Mouse (Mus musculus) left cerebral cortex, postnatal 14 days (tissue): ENCODE data around the gene Iqgap2. TPM values are rescaled to one million over a fixed set of nuclear protein-coding genes. Genes with fewer than 3 reads are reported as not detected.

ENCODE experiments used
- DNase-seq, 2 experiments: peaks; one replicate each; pipeline ENCODE4 v3.0.0; 2021 to 2022; ENCODE audit warnings: low spot score in 2 of 2, mixed read lengths in 1 of 2
- intact Hi-C: fragments of 180-260 bp; cut with DNase I; formaldehyde crosslinking; loops from one replicate; pipeline ENCODE4 v1.15.1; 2025
- long read RNA-seq, 2 experiments: library from polyadenylated mRNA; stranded (forward); transcript quantifications; one replicate each; pipeline ENCODE4 v2.0.0; 2021
- total RNA-seq, 2 experiments: library from RNA; stranded (reverse); gene quantifications; 2 replicates each; pipeline ENCODE4 v1.2.3; 2021

Gene Iqgap2
- 10 to 100 TPM; 15.9 to 17.2 TPM for total RNA-seq
- long read RNA-seq, experiment 1, full-length matches to known transcripts, result 1 of 4 reads
- long read RNA-seq, experiment 1, partial matches to known transcripts, result 1 of 4 reads
- long read RNA-seq, experiment 1, other reads (novel, unspliced or antisense), result 2 of 4 reads
- long read RNA-seq, experiment 2, partial matches to known transcripts, result 3 of 3 reads
- long read RNA-seq, experiment 2, other reads (novel, unspliced or antisense), result 0 of 3 reads

GRCm38 (mm10) chr13:95891491-95891925 is at the start of gene Iqgap2:
Iqgap2 (minus strand) TSS chr13:95891922.
- intact Hi-C loops, result loop anchor here (5.0 kb wide), 3 partner anchors 61 to 149 kb away; no protein-coding TSS in a partner anchor
- no peak for DNase-seq

GRCm38 (mm10) chr13:95940811-95941210 is 49.1 kb upstream of the Iqgap2 start:
- no peak for DNase-seq
- intact Hi-C loops, result no loop called here

DNA sequence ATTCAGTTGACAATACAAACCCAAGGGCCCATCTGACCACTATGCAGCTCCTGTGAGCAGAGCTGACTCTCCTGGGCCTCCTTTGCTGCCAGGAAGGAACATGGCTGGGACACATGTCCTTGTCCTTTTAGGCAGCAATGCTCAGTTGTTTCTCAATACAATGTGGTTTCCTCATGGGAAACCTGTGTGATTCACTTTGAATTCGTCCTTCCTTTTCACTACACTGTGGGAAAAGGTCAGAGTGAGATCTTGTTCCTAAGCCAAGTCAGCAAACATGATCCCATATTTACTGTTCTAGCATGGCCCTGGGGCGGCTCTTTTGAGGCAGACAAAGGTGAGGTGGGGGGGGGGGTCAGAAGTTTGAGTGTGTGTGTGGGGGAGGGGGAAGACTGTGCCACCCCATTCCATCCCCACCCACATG is 32.5 kb upstream of the Iqgap2 start:
- intact Hi-C loops, result no loop called here
- DNase-seq, result no peak

GRCm38 (mm10) chr13:95922626-95923025 is 30.9 kb upstream of the Iqgap2 start:
- intact Hi-C loops, result no loop called here
- DNase-seq, result no peak

DNA sequence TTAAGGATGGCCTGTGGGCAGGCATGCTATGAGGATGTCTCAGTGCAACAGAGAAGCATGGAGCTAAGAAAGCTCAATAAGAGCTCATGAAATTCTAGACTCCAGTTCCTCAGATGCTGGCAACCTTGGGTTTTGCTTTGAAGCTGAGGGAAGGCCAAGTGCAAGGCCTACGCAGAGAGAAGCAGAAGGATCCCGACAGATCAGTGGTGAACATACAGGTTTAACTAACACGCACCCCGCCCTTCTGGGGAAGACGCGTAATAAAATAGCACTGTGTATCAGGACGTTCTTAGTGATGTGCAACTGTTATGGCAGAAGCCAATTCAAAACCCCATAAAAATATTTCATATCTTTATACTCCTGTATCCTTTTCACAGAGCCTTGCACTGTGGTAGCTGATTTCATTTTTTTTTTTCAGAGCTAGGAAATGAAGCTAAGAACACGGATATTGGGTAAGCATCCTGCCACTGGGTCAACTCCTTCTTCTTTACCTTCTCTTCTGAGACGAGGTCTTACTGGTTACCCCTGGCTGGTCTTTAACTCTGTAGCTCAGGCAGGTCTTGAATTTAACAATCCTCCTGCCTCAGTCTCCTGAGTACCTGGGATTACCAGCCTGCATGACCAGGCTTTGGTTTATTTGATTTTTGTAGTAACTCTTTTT is 27.0 kb upstream of the Iqgap2 start:
- no peak for DNase-seq
- intact Hi-C loops, result no loop called here

GRCm38 (mm10) chr13:95913046-95913406 is 21.3 kb upstream of the Iqgap2 start:
- intact Hi-C loops, result no loop called here
- DNase-seq, result no peak

DNA sequence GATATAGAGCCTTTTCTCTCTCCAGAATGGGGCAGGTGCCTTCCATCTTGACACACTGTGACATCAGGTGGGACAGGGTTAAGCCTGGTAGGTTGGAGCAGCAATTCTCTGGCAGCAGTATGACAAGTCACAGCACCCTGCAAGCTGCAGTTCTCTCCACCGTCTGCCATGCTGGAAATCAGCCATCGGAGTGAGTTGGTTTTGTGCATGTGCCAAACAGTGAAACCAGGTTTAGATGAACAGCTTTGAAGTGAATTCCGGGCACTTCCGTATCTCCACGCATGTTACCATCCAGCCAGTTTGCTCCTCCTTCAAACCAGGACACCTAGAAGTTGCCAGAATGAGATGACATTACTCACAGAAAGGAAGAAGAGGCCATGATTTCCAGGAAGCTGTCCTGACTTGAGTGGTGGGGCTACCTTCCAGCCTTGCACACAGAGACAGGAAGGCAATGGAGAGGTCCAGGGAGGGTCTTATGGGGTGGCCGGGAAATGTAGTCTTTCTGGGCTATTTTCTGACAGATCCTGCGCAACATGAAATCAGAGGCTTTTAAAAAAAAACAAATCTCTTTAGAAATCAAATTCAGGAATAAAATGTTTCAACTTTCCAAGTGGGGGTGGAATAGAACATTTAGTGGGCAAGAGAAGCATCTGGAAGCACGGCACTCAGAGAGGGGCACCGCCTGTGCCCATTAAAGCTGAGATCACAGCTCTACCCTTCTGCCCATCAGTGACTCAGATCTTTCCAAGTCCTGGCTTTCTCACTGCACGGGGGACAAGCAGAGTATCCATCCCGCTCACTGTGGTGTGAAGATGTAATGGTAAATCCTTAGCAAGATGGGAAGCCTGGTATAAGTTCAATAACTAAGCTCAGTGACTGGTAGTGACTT is 20.7 kb upstream of the Iqgap2 start:
- peak; percentile 62 to 85 for DNase-seq
- intact Hi-C loops, result no loop called here

DNA sequence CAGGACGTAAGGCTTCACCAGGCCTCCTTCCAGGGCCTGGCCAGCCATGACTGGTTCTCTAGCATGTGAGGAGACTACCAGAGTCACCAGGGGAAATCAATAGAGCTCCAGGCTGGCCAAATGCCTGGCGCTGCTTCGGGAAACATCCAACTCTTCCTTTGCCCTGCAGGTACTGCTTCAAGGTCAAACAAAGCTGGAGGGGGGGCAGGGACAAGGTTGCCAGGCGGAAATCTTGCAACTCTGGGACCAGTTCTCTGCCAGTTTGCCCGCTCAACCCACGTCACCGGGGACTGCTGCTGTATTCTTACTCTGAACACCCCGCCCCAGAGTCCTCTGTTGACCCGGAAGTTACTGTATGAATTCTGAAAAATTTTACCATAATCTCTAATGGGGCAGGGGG is 18.5 kb upstream of the Iqgap2 start:
- intact Hi-C loops, result no loop called here
- DNase-seq, result peak in 1 of 2 experiments; percentile 8

DNA sequence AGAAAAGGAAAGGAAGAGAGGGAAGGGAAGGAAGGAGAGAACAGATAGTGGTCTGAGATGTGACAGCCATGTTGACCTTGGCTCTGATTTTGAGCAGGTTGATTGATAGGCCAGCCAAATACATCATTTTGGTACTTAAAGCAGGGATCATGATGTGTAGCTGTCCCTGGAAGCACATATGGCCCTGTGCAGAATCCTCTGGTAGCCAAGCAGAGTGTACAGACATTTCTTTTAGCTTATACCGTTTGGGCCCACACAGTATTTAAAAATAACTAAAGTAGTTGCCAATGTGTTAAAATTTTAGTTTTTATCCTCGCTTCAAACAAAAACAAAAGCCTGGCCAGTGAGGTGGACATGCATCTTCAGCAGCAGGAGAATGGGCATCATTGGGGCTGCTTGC is 17.5 kb upstream of the Iqgap2 start:
- DNase-seq, result peak; percentile 19 to 46
- intact Hi-C loops, result no loop called here

DNA sequence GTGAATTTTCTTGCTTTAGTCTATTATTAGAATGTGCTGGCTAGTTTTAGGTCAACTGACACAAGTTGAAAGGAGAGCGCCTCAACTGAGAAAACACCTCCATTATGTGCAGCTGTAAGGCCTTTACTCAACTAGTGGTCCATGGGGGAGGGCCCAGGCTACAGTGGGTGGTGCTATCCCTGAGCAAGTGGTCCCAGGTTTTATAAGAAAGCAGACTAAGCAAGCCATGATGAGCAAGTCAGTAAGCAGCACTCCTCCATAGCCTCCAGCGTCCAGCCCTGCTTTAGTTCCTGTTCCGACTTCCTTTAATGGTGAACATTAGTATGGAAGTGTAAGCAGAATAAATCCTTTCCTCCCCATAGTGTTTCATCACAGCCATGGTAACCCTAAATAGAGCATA is 11.0 kb upstream of the Iqgap2 start:
- DNase-seq, result no peak
- intact Hi-C loops, result no loop called here

DNA sequence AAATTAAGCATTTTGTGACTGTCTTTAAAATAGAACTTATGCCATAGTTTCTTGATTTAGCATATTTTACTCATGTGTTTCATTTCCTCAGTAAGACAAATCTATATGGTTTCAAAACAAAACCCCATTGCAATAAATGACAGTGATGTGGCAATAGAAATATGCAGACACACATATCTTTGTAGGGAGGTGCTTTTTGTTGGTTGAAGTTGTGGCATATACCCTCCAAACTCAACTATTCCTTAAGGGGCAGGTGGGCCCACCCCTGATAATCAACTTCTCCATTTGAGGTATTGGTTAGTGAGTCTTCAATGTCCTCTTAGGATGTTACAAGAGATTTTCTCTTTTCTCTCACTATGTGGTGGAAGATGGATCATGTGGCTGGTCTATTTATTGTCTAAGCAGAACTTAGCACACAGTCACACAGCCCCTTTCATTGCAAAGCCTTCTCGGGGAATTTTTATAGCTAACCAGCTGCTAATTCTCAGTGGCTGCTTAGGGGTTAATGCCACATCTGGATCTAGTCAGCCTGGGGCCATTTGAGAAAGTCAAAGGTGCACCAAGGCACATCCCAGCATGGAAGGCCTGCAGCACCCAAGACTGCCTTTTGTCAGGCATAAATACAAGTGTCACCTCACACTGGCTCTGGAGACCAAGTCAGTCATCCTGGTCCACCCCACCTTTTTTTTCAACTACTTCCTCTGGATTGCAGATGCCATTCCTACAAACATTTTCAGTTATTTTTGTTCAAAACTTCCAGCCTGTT is 8.3 kb upstream of the Iqgap2 start:
- DNase-seq, result no peak
- intact Hi-C loops, result no loop called here

DNA sequence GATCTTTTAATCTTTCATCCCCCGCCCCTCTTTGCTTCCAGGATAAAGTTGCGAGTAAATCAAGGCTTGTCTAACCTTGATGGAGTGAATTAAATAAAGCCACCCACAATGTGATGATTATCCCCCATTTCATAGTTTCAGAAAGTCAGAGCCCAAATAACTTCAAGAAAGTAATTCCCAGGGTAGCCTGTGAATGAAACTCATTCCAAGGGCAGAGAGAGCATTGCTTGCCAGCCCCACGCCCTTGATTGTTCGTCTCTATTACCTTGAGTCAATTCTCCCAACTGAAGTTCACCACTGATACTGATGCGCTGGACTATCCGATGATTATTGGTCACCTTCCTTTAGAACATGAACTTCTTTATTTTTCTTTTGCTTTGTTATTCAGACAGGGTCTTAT is 4.8 kb upstream of the Iqgap2 start:
- DNase-seq, result no peak
- intact Hi-C loops, result no loop called here

- intact Hi-C loops, result loop anchor here (5.0 kb wide), 3 partner anchors 59 to 151 kb away; no protein-coding TSS in a partner anchor
- no peak for DNase-seq
Observed at GRCm38 (mm10) chr13:95893166-95893565, 1.4 kb upstream of the Iqgap2 start.

GRCm38 (mm10) chr13:95892611-95893145 is 956 bp upstream of the Iqgap2 start:
- DNase-seq, result no peak
- intact Hi-C loops, result loop anchor here (5.0 kb wide), 3 partner anchors 60 to 150 kb away; no protein-coding TSS in a partner anchor

DNA sequence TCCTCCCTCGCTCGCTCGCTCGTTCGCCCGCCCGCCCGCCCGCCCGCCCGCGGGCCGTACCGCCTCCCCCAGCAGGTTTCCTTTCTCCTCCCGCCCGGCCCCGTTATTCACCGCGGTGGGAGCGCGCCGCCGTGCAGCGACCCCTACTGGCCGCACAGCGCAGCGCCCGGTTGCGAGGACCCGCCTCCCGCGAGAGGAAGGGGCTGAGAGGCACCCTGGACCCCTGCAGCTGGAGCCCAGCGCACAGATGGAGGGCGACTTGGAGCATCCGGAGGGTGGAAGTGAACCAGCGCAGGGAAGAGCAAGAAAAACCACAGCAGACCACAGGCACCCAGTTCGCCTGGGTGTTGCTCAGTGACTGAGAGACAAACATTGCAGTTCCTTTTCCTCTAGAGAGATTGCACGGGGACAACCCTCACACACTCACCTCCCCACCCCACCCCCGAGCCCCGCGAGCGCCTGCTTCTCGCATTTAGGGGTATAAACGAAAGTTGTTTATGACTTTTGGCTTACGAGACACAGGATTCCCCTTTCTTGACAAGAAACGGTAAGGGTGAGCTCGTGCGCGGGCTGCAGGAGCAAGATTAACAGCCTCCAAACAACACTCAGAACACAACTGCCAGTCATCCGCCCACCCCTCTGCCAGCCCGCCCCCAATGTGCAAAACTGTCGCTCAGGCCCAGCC is 346 bp upstream of the Iqgap2 start:
- intact Hi-C loops, result loop anchor here (5.0 kb wide), 3 partner anchors 60 to 150 kb away; no protein-coding TSS in a partner anchor

GRCm38 (mm10) chr13:95890851-95891471 is 761 bp downstream of the Iqgap2 start:
- intact Hi-C loops, result loop anchor here (5.0 kb wide), 3 partner anchors 61 to 149 kb away; no protein-coding TSS in a partner anchor
- no peak for DNase-seq

More for the DNA sequence above, 346 bp upstream of the Iqgap2 start:
- DNase-seq, result peak; percentile 47 to 78

DNA sequence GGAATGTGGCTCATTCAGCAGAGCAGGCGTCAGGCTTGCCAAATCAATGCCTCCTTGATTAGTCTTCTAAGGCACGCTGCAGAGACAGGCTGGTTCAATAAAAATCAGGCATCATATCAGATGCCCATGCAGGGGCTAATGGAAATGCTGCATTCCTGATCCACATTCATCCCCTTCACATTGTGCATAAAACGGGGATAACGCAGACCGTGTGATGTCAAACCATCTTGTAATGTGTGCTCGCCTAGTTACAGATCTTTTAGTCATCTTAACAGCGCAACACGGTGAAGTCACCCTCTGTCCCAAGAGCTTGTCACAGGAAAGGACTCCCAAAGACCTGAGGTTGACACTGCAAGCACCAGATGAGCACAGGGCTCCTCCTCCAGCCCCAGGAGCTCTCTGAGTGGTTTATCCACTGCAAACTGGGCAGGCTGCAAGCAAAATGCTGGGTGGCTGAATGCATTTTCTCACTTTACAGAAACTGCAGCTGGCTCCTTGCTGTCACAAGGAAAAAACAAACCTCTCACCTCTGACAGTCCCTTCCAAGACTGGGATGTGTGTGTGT is 1.7 kb downstream of the Iqgap2 start:
- DNase-seq, result no peak
- intact Hi-C loops, result loop anchor here (5.0 kb wide), 3 partner anchors 62 to 148 kb away; no protein-coding TSS in a partner anchor

DNA sequence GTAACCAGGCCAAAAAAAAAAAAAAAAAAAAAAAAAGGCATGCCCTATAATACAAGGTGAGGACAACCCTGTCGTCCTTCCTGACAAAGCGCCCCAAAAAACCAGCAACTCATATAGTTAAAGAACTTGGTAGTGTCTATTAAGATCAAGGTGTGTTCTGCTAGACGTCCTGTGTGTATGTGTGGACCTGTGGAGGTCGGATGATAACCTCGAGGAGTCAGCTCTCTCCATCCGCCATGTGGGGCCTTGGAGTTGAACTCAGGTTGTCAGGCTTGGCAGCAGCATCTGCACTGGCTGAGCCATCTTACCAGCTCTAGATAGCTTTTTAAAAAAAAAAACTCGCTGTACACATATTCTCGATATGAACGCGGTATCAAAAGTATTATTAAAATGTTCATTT is 2.4 kb downstream of the Iqgap2 start:
- no peak for DNase-seq
- intact Hi-C loops, result no loop called here
